Mouse (Mus musculus): ENCODE results near the gene Plcb2. TPM values are rescaled to one million over a fixed set of nuclear protein-coding genes. Genes with fewer than 3 reads are reported as not detected.

Plcb2 gene
- polyA plus RNA-seq (2012; rRNA removed): 3.2 and 7.5 TPM in 2 replicates

- 46% methylated on average over 7 of the region's 7 CpGs for WGBS
- DNase-seq (ENCODE audit: low read depth, low spot score): no peak
Observed at GRCm38 (mm10) chr2:118728337-118728736, at the start of gene Plcb2. Gene Plcb2, minus strand, starts transcription at chr2:118728438.

- WGBS: 16% methylated on average over 2 of the region's 2 CpGs
- no peak for DNase-seq (ENCODE audit: low read depth, low spot score)
Observed at GRCm38 (mm10) chr2:118776295-118776694, 48.1 kb upstream of the Plcb2 start.

- 32% methylated on average over 4 of the region's 4 CpGs for WGBS
- no peak for DNase-seq (ENCODE audit: low read depth, low spot score)
Observed at GRCm38 (mm10) chr2:118775846-118776245, 47.6 kb upstream of the Plcb2 start.

GRCm38 (mm10) chr2:118775396-118775795 lies 47.2 kb upstream of the Plcb2 start:
- no peak for DNase-seq (ENCODE audit: low read depth, low spot score)
- 6% methylated on average over 1 of the region's 1 CpGs for WGBS

- DNase-seq (ENCODE audit: low read depth, low spot score): no peak
- WGBS: 23% methylated on average over 2 of the region's 2 CpGs
Observed at GRCm38 (mm10) chr2:118774536-118774935, 46.3 kb upstream of the Plcb2 start.

- 50% methylated on average over 6 of the region's 6 CpGs for WGBS
- peak; percentile 95 for DNase-seq (ENCODE audit: low read depth, low spot score)
Observed at GRCm38 (mm10) chr2:118772158-118772874, 44.1 kb upstream of the Plcb2 start, which contains the start of gene Phgr1. Gene Phgr1, plus strand, starts transcription at chr2:118772769.

- WGBS: 65% methylated on average over 10 of the region's 10 CpGs
Observed at GRCm38 (mm10) chr2:118766041-118767033, 38.1 kb upstream of the Plcb2 start.

GRCm38 (mm10) chr2:118764875-118765274 lies 36.6 kb upstream of the Plcb2 start:
- 45% methylated on average over 5 of the region's 5 CpGs for WGBS

More at GRCm38 (mm10) chr2:118766041-118767033, 38.1 kb upstream of the Plcb2 start:
- no peak for DNase-seq (ENCODE audit: low read depth, low spot score)

GRCm38 (mm10) chr2:118764094-118764831 lies 36.0 kb upstream of the Plcb2 start:
- WGBS: 32% methylated on average over 11 of the region's 11 CpGs
- DNase-seq (ENCODE audit: low read depth, low spot score): no peak

More at GRCm38 (mm10) chr2:118764875-118765274, 36.6 kb upstream of the Plcb2 start:
- DNase-seq (ENCODE audit: low read depth, low spot score): no peak

GRCm38 (mm10) chr2:118763469-118763868 lies 35.2 kb upstream of the Plcb2 start:
- WGBS: 66% methylated on average over 7 of the region's 7 CpGs
- DNase-seq (ENCODE audit: low read depth, low spot score): no peak

- no peak for DNase-seq (ENCODE audit: low read depth, low spot score)
- 10% methylated on average over 10 of the region's 10 CpGs for WGBS
Observed at GRCm38 (mm10) chr2:118762784-118763148, 34.5 kb upstream of the Plcb2 start.

- 20% methylated on average over 29 of the region's 29 CpGs for WGBS
- no peak for DNase-seq (ENCODE audit: low read depth, low spot score)
Observed at GRCm38 (mm10) chr2:118761906-118762783, 33.9 kb upstream of the Plcb2 start, which contains the start of gene Ccdc9b. Gene Ccdc9b, minus strand, starts transcription at chr2:118762661.

GRCm38 (mm10) chr2:118761358-118761757 lies 33.1 kb upstream of the Plcb2 start:
- no peak for DNase-seq (ENCODE audit: low read depth, low spot score)

GRCm38 (mm10) chr2:118760311-118761025 lies 32.2 kb upstream of the Plcb2 start:
- DNase-seq (ENCODE audit: low read depth, low spot score): no peak
- 82% methylated on average over 11 of the region's 11 CpGs for WGBS

More at GRCm38 (mm10) chr2:118761358-118761757, 33.1 kb upstream of the Plcb2 start:
- 86% methylated on average over 12 of the region's 12 CpGs for WGBS

- WGBS: 10% methylated on average over 8 of the region's 8 CpGs
- DNase-seq (ENCODE audit: low read depth, low spot score): no peak
Observed at GRCm38 (mm10) chr2:118759828-118760227, 31.6 kb upstream of the Plcb2 start.

GRCm38 (mm10) chr2:118756103-118756502 lies 27.9 kb upstream of the Plcb2 start:
- 74% methylated on average over 4 of the region's 4 CpGs for whole genome bisulfite sequencing

GRCm38 (mm10) chr2:118755407-118755806 lies 27.2 kb upstream of the Plcb2 start:
- 78% methylated on average over 6 of the region's 6 CpGs for WGBS
- DNase-seq (ENCODE audit: low read depth, low spot score): no peak

More at GRCm38 (mm10) chr2:118756103-118756502, 27.9 kb upstream of the Plcb2 start:
- DNase-seq (ENCODE audit: low read depth, low spot score): no peak

- 83% methylated on average over 5 of the region's 5 CpGs for WGBS
- no peak for DNase-seq (ENCODE audit: low read depth, low spot score)
Observed at GRCm38 (mm10) chr2:118754143-118754542, 25.9 kb upstream of the Plcb2 start.
